Mouse (Mus musculus) liver, embryonic 16.5 days (tissue): ENCODE results near the gene Cdc34b. TPM values are rescaled to one million over a fixed set of nuclear protein-coding genes. Genes with fewer than 3 reads are reported as not detected.

ENCODE experiments used
- ATAC-seq: fragments of 200-750 bp; cut with Nextera tagmentation; 2 replicates; pipeline ENCODE4 v1.8.0; 2017; ENCODE audit warnings: low read depth, mild to moderate bottlenecking, moderate number of reproducible peaks, moderate library complexity
- H3K27ac ChIP-seq: fragments of 300-500 bp; sonication (generic); 2 replicates; pipeline ENCODE4 v1.5.1; 2014; ENCODE audit warnings: mild to moderate bottlenecking, low read length
- H3K27me3 ChIP-seq: fragments of 300-500 bp; sonication (generic); 2 replicates; pipeline ENCODE4 v1.6.1; 2014; ENCODE audit warnings: low read depth, low read length, mixed read lengths; ENCODE audit not compliant: control insufficient read depth, insufficient read depth
- H3K36me3 ChIP-seq: fragments of 300-500 bp; sonication (generic); 2 replicates; pipeline ENCODE4 v1.6.1; 2014; ENCODE audit warnings: mild to moderate bottlenecking; ENCODE audit not compliant: control insufficient read depth, insufficient read depth
- H3K4me1 ChIP-seq: fragments of 300-500 bp; sonication (generic); 2 replicates; pipeline ENCODE4 v1.6.1; 2014; ENCODE audit warnings: low read depth, low read length, mixed read lengths; ENCODE audit not compliant: control insufficient read depth
- H3K4me2 ChIP-seq: fragments of 300-500 bp; sonication (generic); 2 replicates; pipeline ENCODE4 v1.6.1; 2014; ENCODE audit warnings: low read depth, low read length, mixed read lengths
- H3K4me3 ChIP-seq: fragments of 300-500 bp; sonication (generic); 2 replicates; pipeline ENCODE4 v1.5.1; 2014; ENCODE audit warnings: low read depth, mild to moderate bottlenecking, low read length
- H3K9ac ChIP-seq: fragments of 300-500 bp; sonication (generic); 2 replicates; pipeline ENCODE4 v1.6.1; 2014; ENCODE audit warnings: low read depth, low read length
- H3K9me3 ChIP-seq: fragments of 300-500 bp; sonication (generic); replicated peaks from 2 replicates; pipeline ENCODE4 v1.6.1; 2016; ENCODE audit warnings: low read length; ENCODE audit not compliant: control insufficient read depth
- WGBS: fragments of 180-500 bp; shearing (Covaris S2); extraction: QIAGEN DNeasy Blood & Tissue Kit; methylation state at CpG from one replicate; pipeline ENCODE4 v1.1.7; 2014; ENCODE audit not compliant: insufficient replicate concordance; 5-methylcytosine and 5-hydroxymethylcytosine counted together
- polyA plus RNA-seq: library from polyadenylated mRNA; unstranded; fragments of >200 nt; fragmentation: Nextera tagmentation; extraction: Ambion mirVana; gene quantifications from 2 replicates; pipeline ENCODE4 v1.2.1, GENCODE M21; 2015

Gene Cdc34b
- polyA plus RNA-seq, 1 experiment from 2014 or later, result not detected

DNA sequence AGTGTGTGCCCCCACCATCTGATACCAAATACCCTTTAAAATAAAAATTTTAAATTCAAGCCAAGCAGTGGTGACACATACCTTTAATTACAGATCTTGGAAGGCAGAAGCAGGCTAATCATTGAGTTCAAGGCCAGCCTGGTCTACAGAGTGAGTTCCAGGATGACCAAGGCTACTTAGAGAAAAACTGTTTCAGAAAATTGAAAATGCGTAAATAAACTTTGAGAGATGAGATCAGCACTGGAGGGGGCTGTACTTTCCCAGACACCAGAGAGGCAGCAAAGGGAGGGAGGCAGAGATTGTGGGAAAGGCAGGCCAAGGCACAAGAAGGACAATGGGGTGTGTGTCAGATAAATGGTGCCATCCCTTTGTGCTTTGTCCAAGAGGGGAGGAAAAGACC is 20.7 kb downstream of the Cdc34b start:
- ATAC-seq, result no peak
- H3K27ac ChIP-seq, result no peak overlapping the region
- H3K9ac ChIP-seq, result no peak overlapping the region
- no peak overlapping the region for H3K4me3 ChIP-seq
- no peaks in the 10 kb centered on the region for H3K9me3 ChIP-seq
- no peak overlapping the region for H3K4me2 ChIP-seq
- no peaks in the 10 kb centered on the region for H3K36me3 ChIP-seq
- no peaks in the 10 kb centered on the region for H3K4me1 ChIP-seq
- WGBS, result 61% methylated on average over 1 of the region's 1 CpGs
- H3K27me3 ChIP-seq, result no peaks in the 10 kb centered on the region

DNA sequence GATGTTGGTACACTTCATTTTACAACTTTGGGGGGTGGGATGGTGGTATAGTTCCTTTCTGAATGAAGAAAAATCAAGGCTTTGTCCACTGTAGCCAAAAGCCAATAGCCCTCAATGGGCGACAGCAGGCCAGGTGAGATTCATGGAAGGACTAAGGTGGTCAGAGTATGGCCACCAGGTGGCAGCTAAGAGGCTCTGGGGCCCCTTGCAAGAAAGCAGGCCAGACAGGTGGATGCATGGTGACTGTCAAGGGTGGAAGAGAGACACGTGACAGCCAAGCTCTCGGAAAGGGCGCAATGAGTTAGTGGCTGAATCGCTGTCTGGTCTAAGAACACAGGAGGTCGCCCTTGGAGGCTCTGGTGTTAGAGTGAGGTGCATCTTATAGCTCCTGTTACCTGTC is 21.2 kb downstream of the Cdc34b start:
- no peak for ATAC-seq
- no peak overlapping the region for H3K4me2 ChIP-seq
- WGBS, result 33% methylated on average over 6 of the region's 6 CpGs

GRCm38 (mm10) chr11:94767241-94767640 is 25.7 kb downstream of the Cdc34b start:
- ATAC-seq, result no peak
- no peaks in the 10 kb centered on the region for H3K9me3 ChIP-seq
- H3K4me3 ChIP-seq, result no peak overlapping the region
- H3K4me1 ChIP-seq, result no peaks in the 10 kb centered on the region
- H3K4me2 ChIP-seq, result no peak overlapping the region
- no peak overlapping the region for H3K27ac ChIP-seq
- no peaks in the 10 kb centered on the region for H3K27me3 ChIP-seq
- 69% methylated on average over 2 of the region's 2 CpGs for WGBS
- no peaks in the 10 kb centered on the region for H3K36me3 ChIP-seq
- no peak overlapping the region for H3K9ac ChIP-seq

More for the DNA sequence above, 21.2 kb downstream of the Cdc34b start:
- Histone ChIP-seq H3K27me3 (no peaks in the 10 kb centered on the region), H3K36me3 (no peaks in the 10 kb centered on the region), H3K9me3 (no peaks in the 10 kb centered on the region), H3K4me1 (no peaks in the 10 kb centered on the region), H3K4me3 (no peak overlapping the region), H3K27ac (no peak overlapping the region), H3K9ac (no peak overlapping the region)

DNA sequence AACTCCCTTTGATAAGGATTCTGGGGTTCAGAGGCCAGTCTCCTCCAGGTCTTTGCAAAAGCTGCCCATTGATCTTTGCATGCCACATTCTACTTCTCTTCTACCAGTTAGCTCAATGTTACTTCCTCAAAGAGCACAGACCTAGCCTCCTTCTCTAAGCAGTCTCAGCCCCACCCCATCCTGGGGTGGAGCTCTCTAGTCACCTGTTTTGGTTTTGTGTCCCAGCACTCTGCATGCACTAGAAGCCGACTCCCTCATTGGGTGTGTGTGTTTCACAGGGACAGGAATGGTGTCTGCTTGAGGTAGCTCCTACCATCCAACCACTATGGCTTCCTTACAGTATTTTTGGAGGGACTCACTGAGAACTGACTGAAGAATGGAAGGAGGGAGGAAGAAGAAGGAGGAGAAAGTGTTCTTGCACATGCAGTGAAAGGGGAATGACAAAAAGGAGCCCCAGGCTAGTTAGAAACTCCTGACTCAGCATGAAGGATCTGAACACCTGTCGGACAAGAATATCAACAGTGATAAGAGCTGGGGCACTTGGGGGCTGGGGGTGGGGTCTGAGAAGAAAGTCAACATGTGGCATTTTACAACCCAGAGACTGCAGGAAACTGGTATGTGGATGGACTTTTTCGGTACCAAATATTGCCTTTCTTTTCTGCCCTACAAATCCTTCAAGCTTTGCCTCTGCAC is 30.9 kb downstream of the Cdc34b start:
- Histone ChIP-seq H3K4me3 (no peak overlapping the region), H3K4me1 (no peaks in the 10 kb centered on the region), H3K9me3 (no peaks in the 10 kb centered on the region), H3K36me3 (no peaks in the 10 kb centered on the region), H3K27me3 (no peaks in the 10 kb centered on the region), H3K27ac (no peak overlapping the region), H3K9ac (no peak overlapping the region), H3K4me2 (no peak overlapping the region)
- 48% methylated on average over 3 of the region's 3 CpGs for WGBS
- no peak for ATAC-seq

DNA sequence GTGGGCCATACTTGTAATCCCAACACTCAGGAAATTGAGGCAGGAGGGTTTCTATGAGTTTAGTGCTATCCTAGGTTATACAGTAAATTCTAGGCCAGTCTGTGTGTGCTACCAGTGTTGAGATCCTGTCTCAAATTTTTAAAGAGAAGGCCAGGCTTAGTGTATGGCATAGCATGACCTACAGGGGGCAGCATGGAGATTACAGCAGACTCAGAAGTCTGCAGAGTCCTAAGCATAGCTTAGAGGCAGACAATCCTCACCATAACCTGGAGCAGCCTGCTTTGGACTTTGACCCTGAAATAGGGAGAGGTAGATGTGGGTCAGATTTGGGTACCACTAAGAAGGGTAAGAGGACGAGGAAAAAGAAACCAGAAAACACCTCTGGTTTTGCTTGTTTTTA is 32.3 kb downstream of the Cdc34b start:
- 46% methylated on average over 1 of the region's 1 CpGs for WGBS
- Histone ChIP-seq H3K27ac (no peak overlapping the region), H3K4me2 (no peak overlapping the region), H3K9ac (no peak overlapping the region), H3K36me3 (no peaks in the 10 kb centered on the region), H3K9me3 (no peaks in the 10 kb centered on the region), H3K4me1 (no peaks in the 10 kb centered on the region), H3K27me3 (no peaks in the 10 kb centered on the region), H3K4me3 (no peak overlapping the region)
- ATAC-seq, result no peak

DNA sequence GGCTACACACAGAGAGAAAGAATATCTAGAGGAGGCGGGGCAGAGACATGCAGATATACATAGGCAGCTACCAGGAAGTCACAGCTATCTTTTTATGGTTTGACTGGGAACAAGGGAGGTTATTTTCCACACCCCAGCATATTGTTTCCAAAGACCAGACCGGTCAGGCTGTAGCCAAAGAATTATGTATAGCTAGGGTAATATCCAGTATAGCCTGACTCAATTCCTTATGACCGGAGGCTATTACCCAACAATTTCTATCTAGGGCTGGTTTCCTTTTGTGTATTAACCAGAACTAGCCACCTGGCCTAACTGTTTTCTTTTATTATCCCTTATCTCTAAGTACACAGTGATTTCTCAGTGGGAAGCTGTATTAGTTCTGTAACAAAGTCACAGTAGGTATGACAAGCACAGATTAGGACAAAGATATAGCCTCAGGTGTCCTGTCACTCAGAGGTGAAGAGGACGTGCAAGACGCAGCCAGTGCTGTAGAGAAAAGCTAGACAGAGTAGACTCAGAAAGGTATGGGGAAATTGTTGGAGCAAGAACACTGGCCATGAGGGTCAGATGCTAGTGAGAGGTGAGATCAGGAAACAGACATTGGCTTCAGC is 33.4 kb downstream of the Cdc34b start:
- Histone ChIP-seq H3K27me3 (no peaks in the 10 kb centered on the region), H3K9ac (no peak overlapping the region), H3K4me3 (no peak overlapping the region), H3K4me1 (no peaks in the 10 kb centered on the region), H3K4me2 (no peak overlapping the region), H3K27ac (no peak overlapping the region), H3K36me3 (no peaks in the 10 kb centered on the region), H3K9me3 (no peaks in the 10 kb centered on the region)
- WGBS, result 59% methylated on average over 5 of the region's 5 CpGs
- ATAC-seq, result no peak

DNA sequence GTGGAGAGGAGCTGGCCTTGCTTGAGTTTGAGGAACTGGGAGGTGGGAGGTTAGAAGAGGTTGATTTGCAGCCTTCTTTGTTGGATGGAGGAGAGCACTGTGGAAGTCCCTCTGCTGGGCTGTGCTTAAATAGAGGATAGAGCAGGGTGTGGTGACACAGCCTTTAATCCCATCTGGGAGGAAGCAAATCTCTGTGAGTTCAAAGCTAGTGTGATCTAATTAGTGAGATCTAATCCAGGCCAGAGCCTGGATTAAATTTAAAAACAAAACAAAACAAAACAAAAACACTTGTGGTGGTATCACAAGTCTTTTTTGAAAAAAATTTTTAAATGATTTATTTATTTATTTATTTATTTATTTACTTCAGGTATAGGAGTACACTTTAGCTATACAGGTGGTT is 41.0 kb downstream of the Cdc34b start, which contains the start of gene Tmem92:
TSS of gene Tmem92 (minus strand) at position 101 of the 400 bp plus-strand sequence.
- ATAC-seq, result no peak
- Histone ChIP-seq H3K4me1 (no peaks in the 10 kb centered on the region), H3K27me3 (no peaks in the 10 kb centered on the region), H3K9me3 (no peaks in the 10 kb centered on the region), H3K4me2 (no peak within 1 kb of the TSS), H3K9ac (no peak within 1 kb of the TSS), H3K27ac (no peak within 1 kb of the TSS), H3K4me3 (no peak within 1 kb of the TSS), H3K36me3 (no peaks in the 10 kb centered on the region)

DNA sequence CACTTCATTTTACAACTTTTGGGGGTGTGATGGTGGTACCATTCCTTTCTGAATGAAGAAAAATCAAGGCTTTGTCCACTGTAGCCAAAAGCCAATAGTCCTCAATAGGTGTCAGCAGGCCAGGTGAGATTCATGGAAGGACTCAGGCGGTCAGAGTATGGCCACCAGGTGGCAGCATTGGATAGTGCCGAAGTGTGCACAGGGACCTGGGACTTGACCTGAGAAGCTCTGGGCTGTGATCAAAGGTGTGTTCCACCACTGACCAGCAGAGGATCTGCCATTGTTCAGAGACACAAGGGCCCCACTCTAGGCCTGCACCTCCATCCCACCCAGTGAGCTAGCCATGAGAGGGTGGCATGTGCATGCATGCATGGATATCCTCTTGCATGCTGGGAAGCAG is 43.7 kb downstream of the Cdc34b start:
- WGBS, result 0% methylated on average over 2 of the region's 2 CpGs
- no peaks in the 10 kb centered on the region for H3K27me3 ChIP-seq
- no peaks in the 10 kb centered on the region for H3K9me3 ChIP-seq
- H3K4me1 ChIP-seq, result no peaks in the 10 kb centered on the region
- no peak overlapping the region for H3K9ac ChIP-seq
- H3K4me2 ChIP-seq, result no peak overlapping the region
- no peaks in the 10 kb centered on the region for H3K36me3 ChIP-seq
- ATAC-seq, result no peak
- H3K27ac ChIP-seq, result no peak overlapping the region
- no peak overlapping the region for H3K4me3 ChIP-seq

DNA sequence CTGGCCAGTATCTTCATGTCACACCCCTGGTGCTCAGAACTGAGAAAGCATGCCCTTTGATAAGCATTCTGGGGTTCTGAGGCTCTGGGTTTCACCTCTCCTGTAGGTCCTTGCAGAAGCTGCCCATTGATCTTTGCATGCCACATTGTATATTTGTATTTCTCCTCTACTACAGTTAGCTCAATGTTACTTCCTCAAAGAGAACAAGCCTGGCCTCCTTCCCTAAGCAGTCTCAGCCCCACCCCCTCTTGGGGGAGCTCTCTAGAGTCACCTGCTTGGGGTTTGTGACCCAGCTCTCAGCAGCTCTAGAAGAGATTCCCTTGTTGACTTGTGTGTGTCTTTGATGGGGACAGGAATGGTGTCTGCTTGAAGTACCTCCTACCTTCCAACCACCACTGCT is 50.1 kb downstream of the Cdc34b start:
- Histone ChIP-seq H3K36me3 (no peaks in the 10 kb centered on the region), H3K27me3 (no peaks in the 10 kb centered on the region), H3K4me3 (no peak overlapping the region), H3K4me2 (no peak overlapping the region), H3K4me1 (no peaks in the 10 kb centered on the region), H3K9ac (no peak overlapping the region), H3K27ac (no peak overlapping the region), H3K9me3 (no peaks in the 10 kb centered on the region)
- ATAC-seq, result no peak
